Mouse (Mus musculus) midbrain, embryonic 14.5 days (tissue): Measurements from ENCODE around the gene Nhsl2. TPM values are rescaled to one million over a fixed set of nuclear protein-coding genes. Genes with fewer than 3 reads are reported as not detected.

ENCODE experiments used
- ATAC-seq: fragments of 200-750 bp; cut with Nextera tagmentation; 2 replicates; pipeline ENCODE4 v1.8.0; 2017; ENCODE audit warnings: moderate number of reproducible peaks, moderate library complexity; ENCODE audit not compliant: low FRiP score, low TSS enrichment
- DNase-seq: peaks from one replicate; pipeline ENCODE4 v3.0.0-alpha.2; 2015
- H3K27ac ChIP-seq: fragments of 300-500 bp; sonication (generic); replicated peaks from 2 replicates; pipeline ENCODE4 v1.5.1; 2014; ENCODE audit warnings: mild to moderate bottlenecking, low read depth, low read length, moderate library complexity
- H3K27me3 ChIP-seq: fragments of 300-500 bp; sonication (generic); 2 replicates; pipeline ENCODE4 v1.6.1; 2014; ENCODE audit warnings: low read length, control low read depth, mixed read lengths; ENCODE audit not compliant: control insufficient read depth, insufficient read depth
- H3K36me3 ChIP-seq: fragments of 300-500 bp; sonication (generic); 2 replicates; pipeline ENCODE4 v1.6.1; 2014; ENCODE audit warnings: low read length, control low read depth; ENCODE audit not compliant: control insufficient read depth, insufficient read depth
- H3K4me1 ChIP-seq: fragments of 300-500 bp; sonication (generic); 2 replicates; pipeline ENCODE4 v1.6.1; 2014; ENCODE audit warnings: mild to moderate bottlenecking, antibody characterized with exemption, low read length, control low read depth; ENCODE audit not compliant: control insufficient read depth, insufficient read depth
- H3K4me2 ChIP-seq: fragments of 300-500 bp; sonication (generic); 2 replicates; pipeline ENCODE4 v1.6.1; 2014; ENCODE audit warnings: mild to moderate bottlenecking, low read length, moderate library complexity
- H3K4me3 ChIP-seq: fragments of 300-500 bp; sonication (generic); replicated peaks from 2 replicates; pipeline ENCODE4 v1.5.1; 2014; ENCODE audit warnings: low read depth, low read length
- H3K9ac ChIP-seq: fragments of 300-500 bp; sonication (generic); replicated peaks from 2 replicates; pipeline ENCODE4 v1.6.1; 2014; ENCODE audit warnings: mild to moderate bottlenecking, low read length, moderate library complexity
- H3K9me3 ChIP-seq: fragments of 300-500 bp; sonication (generic); 2 replicates; pipeline ENCODE4 v1.6.1; 2016; ENCODE audit warnings: low read length, control low read depth, mixed read lengths; ENCODE audit not compliant: control insufficient read depth
- WGBS: fragments of 180-500 bp; shearing (Covaris S2); extraction: QIAGEN DNeasy Blood & Tissue Kit; methylation state at CpG from one replicate; pipeline ENCODE4 v1.1.7; 2014; 5-methylcytosine and 5-hydroxymethylcytosine counted together
- polyA plus RNA-seq: library from polyadenylated mRNA; unstranded; fragments of >200 nt; fragmentation: Nextera tagmentation; extraction: Ambion mirVana; gene quantifications from 2 replicates; pipeline ENCODE4 v1.2.1, GENCODE M21; 2014

Nhsl2 gene
- polyA plus RNA-seq, 1 experiment from 2014 or later = 7.8 TPM

DNA sequence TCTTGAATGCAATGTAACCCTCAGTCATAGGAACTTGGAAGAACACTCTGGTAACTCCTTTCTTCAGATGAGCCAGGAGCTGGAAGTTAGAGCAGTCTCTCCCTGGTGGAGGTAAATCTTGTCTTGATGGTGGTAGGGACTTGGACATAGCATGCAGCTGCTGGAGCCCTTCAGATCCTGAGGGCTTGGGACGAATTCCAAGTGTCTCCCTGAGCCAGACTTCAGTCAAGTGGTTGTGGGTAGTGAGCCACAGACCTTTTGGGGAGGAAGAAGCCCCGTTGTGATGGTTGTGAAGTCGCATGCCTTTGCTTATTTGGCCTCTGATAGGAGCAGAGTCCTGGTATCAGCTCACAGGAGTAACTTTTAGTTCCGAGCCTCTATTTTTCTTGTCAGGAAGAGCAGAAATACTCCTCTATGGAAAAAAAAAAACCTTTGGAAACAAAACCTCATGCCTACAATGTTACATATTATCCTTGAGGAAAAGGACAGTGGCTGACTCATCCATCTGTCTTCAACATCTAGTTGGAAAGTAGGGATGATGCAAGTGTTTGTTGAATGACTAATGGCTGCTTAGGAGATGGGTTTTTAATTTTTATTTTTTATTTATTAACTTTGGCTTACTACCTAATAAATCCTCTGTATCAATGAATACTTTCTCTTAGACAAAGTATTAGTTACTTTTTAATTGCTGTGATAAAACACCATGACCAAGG, 14.6 kb downstream of the Nhsl2 start:
- ATAC-seq (no peak), DNase-seq (no peak)
- H3K9ac ChIP-seq = no peak overlapping the region
- no peaks in the 10 kb centered on the region for H3K4me1 ChIP-seq
- H3K27ac ChIP-seq = no peak overlapping the region
- H3K36me3 ChIP-seq = no peaks in the 10 kb centered on the region
- H3K4me2 ChIP-seq = no peak overlapping the region
- 69% methylated on average over 4 of the region's 4 CpGs for WGBS
- H3K27me3 ChIP-seq = peaks cover 7% of the 10 kb centered on the region; the same call in 1 of the 2 replicates
- no peaks in the 10 kb centered on the region for H3K9me3 ChIP-seq
- H3K4me3 ChIP-seq = no peak overlapping the region

DNA sequence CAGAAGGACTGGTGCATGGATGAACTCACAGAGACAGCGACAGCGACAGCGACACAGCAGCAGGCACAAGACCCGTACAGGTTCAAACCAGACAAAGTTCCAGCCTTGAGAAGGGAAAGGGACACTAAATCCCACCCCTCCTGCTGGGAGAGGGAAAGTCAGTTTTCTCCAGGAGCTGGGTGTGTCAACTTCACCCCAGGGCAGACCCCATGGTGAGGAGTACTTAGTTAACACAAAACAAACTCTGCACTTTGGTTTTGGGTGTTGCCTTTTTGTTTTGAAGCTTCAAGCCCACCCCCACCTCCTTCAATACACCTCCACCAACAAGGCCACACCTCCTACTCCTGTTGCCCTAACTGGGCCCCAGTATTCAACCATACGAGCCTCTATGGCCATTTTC, 15.6 kb downstream of the Nhsl2 start:
- H3K9ac ChIP-seq = no peak overlapping the region
- no peaks in the 10 kb centered on the region for H3K4me1 ChIP-seq
- no peak overlapping the region for H3K4me2 ChIP-seq
- no peaks in the 10 kb centered on the region for H3K9me3 ChIP-seq
- H3K27me3 ChIP-seq = peaks cover 7% of the 10 kb centered on the region; the same call in 1 of the 2 replicates
- H3K36me3 ChIP-seq = no peaks in the 10 kb centered on the region
- ATAC-seq = no peak
- no peak for DNase-seq
- H3K4me3 ChIP-seq = no peak overlapping the region
- WGBS = 56% methylated on average over 5 of the region's 5 CpGs
- H3K27ac ChIP-seq = no peak overlapping the region

DNA sequence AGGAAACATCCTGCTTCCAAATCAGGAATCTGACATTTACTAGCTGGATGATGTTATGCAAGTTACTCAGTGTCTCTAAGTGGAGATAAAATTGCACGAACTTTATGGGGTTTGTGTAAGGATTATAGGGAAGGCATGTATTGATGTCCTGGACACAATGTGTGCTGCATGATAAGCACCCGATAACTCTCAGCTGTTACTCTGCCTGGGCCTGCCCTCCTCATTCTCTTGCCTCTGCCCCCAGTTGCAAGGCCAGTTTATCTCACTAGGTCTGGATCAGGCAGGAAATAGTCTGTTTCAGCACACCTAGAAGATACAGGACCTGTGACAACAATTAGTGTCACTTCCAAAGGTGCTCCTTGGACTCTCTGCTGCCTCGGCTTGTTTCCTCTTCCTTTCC, 25.0 kb downstream of the Nhsl2 start:
- no peak overlapping the region for H3K4me2 ChIP-seq
- DNase-seq (no peak), ATAC-seq (no peak)
- no peak overlapping the region for H3K4me3 ChIP-seq
- 0 out of 2 replicates have a peak, but pooled peaks cover 7% of the 10 kb centered on the region for H3K27me3 ChIP-seq
- H3K9me3 ChIP-seq = no peaks in the 10 kb centered on the region
- WGBS = 80% methylated on average over 3 of the region's 3 CpGs
- H3K36me3 ChIP-seq = no peaks in the 10 kb centered on the region
- no peaks in the 10 kb centered on the region for H3K4me1 ChIP-seq
- no peak overlapping the region for H3K9ac ChIP-seq
- no peak overlapping the region for H3K27ac ChIP-seq

DNA sequence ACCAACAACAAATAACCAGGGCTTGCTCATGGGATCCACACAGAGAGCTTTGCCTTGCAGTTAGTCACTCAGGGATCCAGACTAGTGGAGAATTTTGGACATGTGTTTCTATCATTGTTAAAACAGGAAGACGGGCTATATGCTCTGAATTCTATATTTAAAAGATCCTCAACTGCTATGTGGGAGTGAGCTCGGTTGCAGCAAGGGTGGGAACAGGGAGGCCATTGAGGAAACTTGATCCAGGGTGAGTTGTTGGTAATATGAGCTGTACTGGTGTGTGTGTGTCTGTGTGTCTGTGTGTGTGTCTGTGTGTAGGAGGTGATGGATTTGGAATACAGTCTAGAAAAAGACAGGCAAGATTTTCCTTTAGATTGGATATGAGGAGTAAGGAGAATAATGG, 25.7 kb downstream of the Nhsl2 start:
- H3K27ac ChIP-seq = no peak overlapping the region
- no peaks in the 10 kb centered on the region for H3K4me1 ChIP-seq
- H3K36me3 ChIP-seq = no peaks in the 10 kb centered on the region
- ATAC-seq (no peak), DNase-seq (no peak)
- no peak overlapping the region for H3K4me2 ChIP-seq
- H3K9ac ChIP-seq = no peak overlapping the region
- WGBS = 74% methylated on average over 2 of the region's 2 CpGs
- H3K9me3 ChIP-seq = no peaks in the 10 kb centered on the region
- H3K27me3 ChIP-seq = 0 out of 2 replicates have a peak, but pooled peaks cover 7% of the 10 kb centered on the region
- no peak overlapping the region for H3K4me3 ChIP-seq

DNA sequence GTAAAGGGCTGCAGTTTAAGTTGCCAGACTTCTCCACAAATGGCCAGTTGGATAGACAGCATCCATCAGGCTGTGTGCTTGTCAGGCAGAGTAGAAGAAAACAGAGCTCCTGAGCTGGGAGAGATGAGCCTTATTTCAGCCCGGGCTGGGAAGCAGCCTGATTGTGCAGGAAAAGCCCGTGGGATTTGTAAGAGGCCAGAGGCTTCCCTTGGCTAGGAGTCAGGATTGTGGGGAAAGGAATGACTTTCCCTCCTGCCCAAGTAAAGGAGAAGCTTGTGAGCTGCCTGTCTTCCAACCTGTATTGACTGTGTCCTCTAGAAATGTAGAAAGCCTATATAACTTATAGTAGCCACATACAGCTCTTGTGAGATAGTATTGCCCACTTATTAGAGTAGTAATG, 27.0 kb downstream of the Nhsl2 start:
- no peak overlapping the region for H3K9ac ChIP-seq
- no peak overlapping the region for H3K4me2 ChIP-seq
- DNase-seq (no peak), ATAC-seq (no peak)
- H3K27ac ChIP-seq = no peak overlapping the region
- no peaks in the 10 kb centered on the region for H3K36me3 ChIP-seq
- 0 out of 2 replicates have a peak, but pooled peaks cover 7% of the 10 kb centered on the region for H3K27me3 ChIP-seq
- 55% methylated on average over 2 of the region's 2 CpGs for WGBS
- no peaks in the 10 kb centered on the region for H3K4me1 ChIP-seq
- no peak overlapping the region for H3K4me3 ChIP-seq
- H3K9me3 ChIP-seq = no peaks in the 10 kb centered on the region

DNA sequence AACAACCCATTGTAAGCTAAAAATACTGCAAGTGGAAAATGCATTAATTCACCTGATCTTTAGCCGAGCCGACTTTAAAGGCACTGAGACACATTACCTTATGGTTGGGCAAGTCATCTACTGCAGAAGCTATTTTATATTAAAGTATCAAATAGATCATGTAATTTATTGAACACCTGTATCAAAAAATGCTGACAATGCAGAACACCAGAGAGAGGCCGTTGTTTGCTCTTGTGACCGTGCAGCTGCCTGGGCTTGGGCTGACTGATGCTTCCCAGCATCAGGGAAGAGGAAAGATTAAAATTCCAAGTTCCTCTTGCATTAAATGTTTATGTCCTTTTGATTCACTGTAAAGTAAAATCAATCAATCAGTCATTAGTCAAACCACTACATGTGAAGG, 28.7 kb downstream of the Nhsl2 start:
- no peaks in the 10 kb centered on the region for H3K36me3 ChIP-seq

DNA sequence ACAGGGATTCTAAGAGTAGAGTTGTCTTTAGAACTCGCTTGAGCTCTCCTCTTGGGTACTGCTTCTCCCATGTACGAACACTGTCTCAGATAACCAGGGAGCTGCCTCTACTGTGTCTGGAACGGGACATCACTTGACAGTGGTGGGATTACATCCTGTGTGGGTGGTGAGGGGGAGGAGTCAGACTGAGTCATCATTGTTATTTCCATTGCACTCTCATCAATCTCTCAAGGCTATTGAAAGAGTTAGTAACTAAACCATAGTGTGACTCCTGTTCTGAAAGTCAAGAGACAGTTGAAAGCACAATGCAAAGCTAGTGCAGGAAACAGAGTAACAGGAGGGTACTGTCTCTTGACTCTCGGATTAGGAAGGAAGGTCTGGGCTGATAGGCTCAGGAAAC, 29.4 kb downstream of the Nhsl2 start:
- no peaks in the 10 kb centered on the region for H3K4me1 ChIP-seq
- H3K4me3 ChIP-seq = no peak overlapping the region
- 0 out of 2 replicates have a peak, but pooled peaks cover 7% of the 10 kb centered on the region for H3K27me3 ChIP-seq
- no peak overlapping the region for H3K4me2 ChIP-seq
- ATAC-seq = no peak
- no peaks in the 10 kb centered on the region for H3K36me3 ChIP-seq
- no peak overlapping the region for H3K9ac ChIP-seq
- no peak overlapping the region for H3K27ac ChIP-seq
- no peak for DNase-seq
- H3K9me3 ChIP-seq = no peaks in the 10 kb centered on the region
- 73% methylated on average over 4 of the region's 4 CpGs for WGBS

More for the DNA sequence above, 28.7 kb downstream of the Nhsl2 start:
- no peaks in the 10 kb centered on the region for H3K4me1 ChIP-seq
- 85% methylated on average over 4 of the region's 4 CpGs for WGBS
- H3K9ac ChIP-seq = no peak overlapping the region
- DNase-seq (no peak), ATAC-seq (no peak)
- H3K4me3 ChIP-seq = no peak overlapping the region
- no peaks in the 10 kb centered on the region for H3K9me3 ChIP-seq
- no peak overlapping the region for H3K4me2 ChIP-seq
- no peak overlapping the region for H3K27ac ChIP-seq
- 0 out of 2 replicates have a peak, but pooled peaks cover 7% of the 10 kb centered on the region for H3K27me3 ChIP-seq

DNA sequence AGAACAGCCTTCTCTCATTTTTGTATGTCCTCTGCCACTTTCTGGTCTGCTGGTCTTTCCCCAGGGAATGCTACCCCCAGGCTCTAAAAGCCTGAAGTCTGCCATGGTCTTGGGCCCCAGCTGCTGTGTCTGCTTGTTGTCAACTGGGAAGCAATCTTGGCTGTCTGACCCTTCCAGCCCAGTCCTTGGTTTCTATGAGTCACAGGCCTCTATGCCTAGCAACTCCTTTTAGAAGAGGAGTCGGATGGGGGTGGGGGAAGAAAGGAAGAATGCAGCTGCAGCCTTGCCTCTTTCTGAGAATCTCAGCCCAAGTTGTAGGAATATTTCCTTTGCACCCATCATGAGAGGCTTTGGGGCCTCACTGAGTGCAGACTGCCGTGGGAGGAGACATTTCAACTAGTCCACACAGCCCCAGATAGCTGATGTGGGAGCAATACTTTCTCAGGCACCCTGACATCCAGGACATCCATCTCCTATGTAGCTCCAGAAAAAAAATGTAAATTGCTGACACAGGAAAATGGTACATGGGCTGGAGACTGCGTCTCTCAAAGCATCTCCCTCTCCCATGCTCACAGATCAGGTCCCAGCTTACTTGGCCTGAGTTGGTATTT, 33.1 kb downstream of the Nhsl2 start:
- Histone ChIP-seq H3K4me1 (no peaks in the 10 kb centered on the region), H3K36me3 (no peaks in the 10 kb centered on the region), H3K27me3 (0 out of 2 replicates have a peak, but pooled peaks cover 4% of the 10 kb centered on the region), H3K9ac (no peak overlapping the region), H3K27ac (no peak overlapping the region), H3K4me2 (no peak overlapping the region), H3K4me3 (no peak overlapping the region), H3K9me3 (no peaks in the 10 kb centered on the region)
- no peak for ATAC-seq
- no peak for DNase-seq
- 73% methylated on average over 3 of the region's 3 CpGs for WGBS

DNA sequence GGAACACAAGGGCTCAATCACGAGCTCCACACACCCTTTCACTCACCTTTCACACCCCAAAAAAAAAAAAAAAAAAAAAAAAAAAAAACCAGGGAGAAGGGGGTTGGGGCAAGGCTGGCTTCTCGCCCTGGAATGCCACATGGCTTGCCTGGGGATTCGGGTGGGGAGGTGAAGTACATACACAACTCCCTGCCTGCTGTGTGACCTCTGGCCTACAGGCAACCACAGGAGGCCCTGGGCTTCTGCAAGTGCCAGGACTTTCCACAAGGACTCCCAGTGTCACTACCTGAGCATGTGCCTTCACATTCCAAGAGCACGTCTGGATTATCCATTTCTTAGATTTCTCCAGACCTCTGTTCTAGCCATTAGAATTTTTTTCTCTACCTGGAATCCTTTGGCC, 40.2 kb downstream of the Nhsl2 start:
- 52% methylated on average over 4 of the region's 4 CpGs for WGBS
- ATAC-seq (no peak), DNase-seq (no peak)
- H3K4me1 ChIP-seq = no peaks in the 10 kb centered on the region
- no peak overlapping the region for H3K27ac ChIP-seq
- H3K9me3 ChIP-seq = no peaks in the 10 kb centered on the region
- no peak overlapping the region for H3K4me3 ChIP-seq
- 0 out of 2 replicates have a peak, but pooled peaks cover 4% of the 10 kb centered on the region for H3K27me3 ChIP-seq
- no peak overlapping the region for H3K4me2 ChIP-seq
- no peak overlapping the region for H3K9ac ChIP-seq
- H3K36me3 ChIP-seq = no peaks in the 10 kb centered on the region
